Mouse (Mus musculus): ENCODE data around the gene Fam83e. TPM values are rescaled to one million over a fixed set of nuclear protein-coding genes. Genes with fewer than 3 reads are reported as not detected.

Gene Fam83e
- polyA plus RNA-seq, 2 experiments: 0.48 to 0.92 TPM

DNA sequence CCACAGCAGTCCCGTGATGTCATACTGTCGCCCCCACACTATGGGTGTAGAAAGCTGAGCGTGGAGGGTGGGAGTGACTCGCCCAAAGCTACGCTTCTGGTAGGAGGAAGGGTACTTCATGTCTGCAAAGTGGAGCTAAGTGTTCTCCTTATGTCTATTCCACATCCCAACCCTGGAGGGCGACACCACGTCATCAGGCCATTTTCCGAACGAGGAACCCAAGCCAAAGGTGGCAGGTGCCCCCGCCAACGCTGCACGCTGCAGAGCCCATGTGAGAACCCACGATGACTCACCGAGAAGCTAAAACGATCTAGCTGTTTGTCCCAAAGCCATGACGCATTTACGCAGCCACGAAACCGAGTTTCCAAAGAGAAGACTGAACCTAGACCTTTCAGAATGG is 21.3 kb downstream of the Fam83e start:
- Histone ChIP-seq H3K9me3 (ENCODE audit: control insufficient read depth, low read length) (no peaks in the 10 kb centered on the region; the same call in 1 of the 2 replicates), H3K36me3 (ENCODE audit: control insufficient read depth, insufficient read depth, low read length) (no peaks in the 10 kb centered on the region), H3K9ac (ENCODE audit: low read depth, low read length, severe bottlenecking) (peak overlapping the region; percentile 13; the same call in 1 of the 2 replicates), H3K4me3 (replicated peaks; ENCODE audit: low read length) (peak overlapping the region; percentile 32), H3K4me2 (replicated peaks; ENCODE audit: low read depth, low read length, severe bottlenecking) (peak overlapping the region; percentile 48), H3K27ac (replicated peaks; ENCODE audit: low read depth, low read length) (no peak overlapping the region), H3K4me1 (ENCODE audit: control insufficient read depth, insufficient read depth, low read length) (no peaks in the 10 kb centered on the region), H3K27me3 (ENCODE audit: control insufficient read depth, insufficient read depth, low read length) (no peaks in the 10 kb centered on the region)
- WGBS: 37% methylated on average over 19 of the region's 19 CpGs
- DNase-seq (ENCODE audit: low spot score) (no peak), ATAC-seq (ENCODE audit: low FRiP score, low read depth) (no peak)
- TF ChIP-seq POLR2A (IDR thresholded peaks at IDR 0.05; ENCODE audit: borderline replicate concordance, extremely low read depth, insufficient read depth, insufficient read length): no peak

DNA sequence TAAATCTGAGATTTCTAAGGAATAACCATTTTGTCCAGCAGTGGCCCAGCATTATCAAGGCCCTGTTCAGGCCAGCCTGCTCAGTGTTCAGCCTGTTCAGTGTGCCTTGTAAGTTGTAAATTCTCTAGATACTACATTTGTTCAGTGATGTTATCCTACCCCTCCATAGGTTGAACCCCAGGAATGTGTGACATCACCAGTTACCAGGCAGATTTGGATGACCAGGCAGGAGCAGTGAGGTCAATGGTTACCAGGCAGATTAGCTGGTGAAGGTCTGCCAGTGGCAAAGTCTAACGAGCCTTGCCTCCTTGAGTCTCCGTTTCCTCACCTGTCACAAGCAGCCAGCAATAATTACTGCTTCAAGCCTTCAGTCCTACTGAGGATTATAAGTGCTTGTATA is 23.4 kb downstream of the Fam83e start:
- H3K4me2 ChIP-seq (replicated peaks; ENCODE audit: low read depth, low read length, severe bottlenecking): no peak overlapping the region
- TF ChIP-seq POLR2A (IDR thresholded peaks at IDR 0.05; ENCODE audit: borderline replicate concordance, extremely low read depth, insufficient read depth, insufficient read length): no peak
- peak; percentile 41; the same call in 1 of the 2 replicates for ATAC-seq (ENCODE audit: low FRiP score, low read depth)

DNA sequence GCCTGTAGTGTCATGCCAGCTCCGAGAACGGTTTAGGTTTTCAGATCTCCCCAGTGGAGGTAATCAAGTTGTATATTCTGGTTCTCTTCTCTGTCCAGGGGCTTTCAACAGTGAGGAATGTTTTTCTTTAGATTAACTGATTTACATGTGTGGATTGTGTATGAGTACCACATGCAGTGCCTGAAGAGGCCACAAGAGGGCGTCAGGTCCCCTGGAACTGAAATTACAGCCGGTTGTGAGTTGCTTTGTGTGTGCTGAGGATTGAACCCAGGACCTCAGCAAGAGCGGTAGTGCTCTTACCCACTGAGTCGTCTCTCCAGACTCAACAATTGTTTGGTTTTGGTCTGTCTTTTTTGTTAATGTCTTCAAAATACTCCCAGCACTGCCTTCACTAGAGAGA is 25.5 kb downstream of the Fam83e start:
- 63% methylated on average over 6 of the region's 6 CpGs for WGBS

More for the DNA sequence above, 23.4 kb downstream of the Fam83e start:
- 18% methylated on average over 2 of the region's 2 CpGs for WGBS
- H3K36me3 ChIP-seq (ENCODE audit: control insufficient read depth, insufficient read depth, low read length): no peaks in the 10 kb centered on the region
- no peaks in the 10 kb centered on the region for H3K27me3 ChIP-seq (ENCODE audit: control insufficient read depth, insufficient read depth, low read length)
- H3K9ac ChIP-seq (ENCODE audit: low read depth, low read length, severe bottlenecking): no peak overlapping the region
- no peaks in the 10 kb centered on the region; the same call in 1 of the 2 replicates for H3K9me3 ChIP-seq (ENCODE audit: control insufficient read depth, low read length)
- no peak overlapping the region for H3K27ac ChIP-seq (replicated peaks; ENCODE audit: low read depth, low read length)
- no peaks in the 10 kb centered on the region for H3K4me1 ChIP-seq (ENCODE audit: control insufficient read depth, insufficient read depth, low read length)
- no peak overlapping the region for H3K4me3 ChIP-seq (replicated peaks; ENCODE audit: low read length)
- peak; percentile 52 for DNase-seq (ENCODE audit: low spot score)

DNA sequence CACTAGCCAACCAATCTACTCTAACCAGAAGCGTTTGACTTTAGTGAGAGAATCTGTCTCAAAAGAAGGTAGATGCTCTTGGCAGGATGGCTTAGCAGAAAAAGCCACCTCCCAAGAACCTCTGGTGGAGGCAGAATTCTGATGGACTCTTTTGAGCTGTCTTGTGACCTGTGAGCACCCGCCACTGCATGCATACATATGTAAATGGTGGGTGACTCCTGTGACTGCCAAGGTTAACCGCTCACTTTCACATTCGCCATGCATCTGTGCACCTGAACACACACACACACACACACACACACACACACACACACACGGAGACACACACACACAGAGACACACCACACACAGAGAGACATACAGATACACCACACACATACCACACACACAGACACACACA is 26.4 kb downstream of the Fam83e start:
- WGBS: 86% methylated on average over 5 of the region's 5 CpGs
- no peak for DNase-seq (ENCODE audit: low spot score)
- Histone ChIP-seq H3K4me3 (replicated peaks; ENCODE audit: low read length) (no peak overlapping the region), H3K27ac (replicated peaks; ENCODE audit: low read depth, low read length) (no peak overlapping the region), H3K36me3 (ENCODE audit: control insufficient read depth, insufficient read depth, low read length) (no peaks in the 10 kb centered on the region), H3K4me1 (ENCODE audit: control insufficient read depth, insufficient read depth, low read length) (no peaks in the 10 kb centered on the region), H3K9me3 (ENCODE audit: control insufficient read depth, low read length) (no peaks in the 10 kb centered on the region; the same call in 1 of the 2 replicates), H3K27me3 (ENCODE audit: control insufficient read depth, insufficient read depth, low read length) (no peaks in the 10 kb centered on the region), H3K4me2 (replicated peaks; ENCODE audit: low read depth, low read length, severe bottlenecking) (no peak overlapping the region), H3K9ac (ENCODE audit: low read depth, low read length, severe bottlenecking) (no peak overlapping the region)
- ATAC-seq (ENCODE audit: low FRiP score, low read depth): no peak
- TF ChIP-seq POLR2A (IDR thresholded peaks at IDR 0.05; ENCODE audit: borderline replicate concordance, extremely low read depth, insufficient read depth, insufficient read length): no peak

More for the DNA sequence above, 25.5 kb downstream of the Fam83e start:
- no peaks in the 10 kb centered on the region for H3K4me1 ChIP-seq (ENCODE audit: control insufficient read depth, insufficient read depth, low read length)
- no peaks in the 10 kb centered on the region for H3K27me3 ChIP-seq (ENCODE audit: control insufficient read depth, insufficient read depth, low read length)
- no peak overlapping the region for H3K9ac ChIP-seq (ENCODE audit: low read depth, low read length, severe bottlenecking)
- no peak overlapping the region for H3K4me2 ChIP-seq (replicated peaks; ENCODE audit: low read depth, low read length, severe bottlenecking)
- DNase-seq (ENCODE audit: low spot score) (no peak), ATAC-seq (ENCODE audit: low FRiP score, low read depth) (no peak)
- TF ChIP-seq POLR2A (IDR thresholded peaks at IDR 0.05; ENCODE audit: borderline replicate concordance, extremely low read depth, insufficient read depth, insufficient read length): no peak
- H3K36me3 ChIP-seq (ENCODE audit: control insufficient read depth, insufficient read depth, low read length): no peaks in the 10 kb centered on the region
- H3K27ac ChIP-seq (replicated peaks; ENCODE audit: low read depth, low read length): no peak overlapping the region
- H3K9me3 ChIP-seq (ENCODE audit: control insufficient read depth, low read length): no peaks in the 10 kb centered on the region; the same call in 1 of the 2 replicates
- no peak overlapping the region for H3K4me3 ChIP-seq (replicated peaks; ENCODE audit: low read length)

DNA sequence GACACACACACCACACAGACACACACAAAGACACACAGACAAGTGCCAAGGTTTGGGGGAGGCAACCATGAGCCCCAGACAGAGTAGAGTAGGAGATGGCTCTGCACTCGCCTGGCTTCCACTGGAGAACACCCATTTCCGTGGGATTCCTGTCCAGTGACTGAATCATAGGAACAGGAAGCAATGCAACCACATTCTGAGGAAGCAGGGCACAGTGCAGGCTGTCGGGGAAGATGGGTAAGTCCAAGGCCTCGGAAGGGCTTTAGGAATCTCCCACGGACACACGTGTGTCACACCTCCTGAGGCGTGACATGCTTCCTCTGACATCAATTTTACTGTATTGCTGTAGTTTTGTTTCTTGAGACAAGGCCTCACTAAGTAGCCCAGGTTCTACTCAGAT is 27.1 kb downstream of the Fam83e start:
- WGBS: 83% methylated on average over 7 of the region's 7 CpGs
- no peaks in the 10 kb centered on the region; the same call in 1 of the 2 replicates for H3K9me3 ChIP-seq (ENCODE audit: control insufficient read depth, low read length)
- TF ChIP-seq POLR2A (IDR thresholded peaks at IDR 0.05; ENCODE audit: borderline replicate concordance, extremely low read depth, insufficient read depth, insufficient read length): no peak
- H3K4me3 ChIP-seq (replicated peaks; ENCODE audit: low read length): no peak overlapping the region
- H3K4me1 ChIP-seq (ENCODE audit: control insufficient read depth, insufficient read depth, low read length): no peaks in the 10 kb centered on the region
- no peak overlapping the region for H3K27ac ChIP-seq (replicated peaks; ENCODE audit: low read depth, low read length)
- H3K36me3 ChIP-seq (ENCODE audit: control insufficient read depth, insufficient read depth, low read length): no peaks in the 10 kb centered on the region
- no peaks in the 10 kb centered on the region for H3K27me3 ChIP-seq (ENCODE audit: control insufficient read depth, insufficient read depth, low read length)
- no peak for ATAC-seq (ENCODE audit: low FRiP score, low read depth)
- no peak overlapping the region for H3K4me2 ChIP-seq (replicated peaks; ENCODE audit: low read depth, low read length, severe bottlenecking)
- H3K9ac ChIP-seq (ENCODE audit: low read depth, low read length, severe bottlenecking): no peak overlapping the region
- no peak for DNase-seq (ENCODE audit: low spot score)

DNA sequence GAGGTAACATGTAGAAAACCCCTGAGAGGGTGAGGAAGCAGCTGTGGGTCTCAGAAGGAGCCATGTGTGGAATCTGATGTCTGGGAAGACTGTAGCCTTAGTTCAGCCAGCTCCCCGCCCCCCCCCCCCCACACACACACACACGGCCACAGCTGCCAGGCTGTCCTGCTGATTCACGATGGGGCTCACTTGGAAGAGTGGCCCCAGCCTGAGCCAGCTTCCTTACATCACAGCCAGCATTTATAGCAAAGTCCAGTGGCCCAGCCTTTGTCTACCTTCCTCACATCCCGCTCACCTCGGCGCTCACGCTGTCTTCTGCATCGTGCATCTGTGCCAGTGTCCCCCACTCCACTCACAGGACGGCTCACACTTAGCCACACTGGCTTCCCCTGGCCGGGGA is 28.4 kb downstream of the Fam83e start:
- Histone ChIP-seq H3K27ac (replicated peaks; ENCODE audit: low read depth, low read length) (no peak overlapping the region), H3K9me3 (ENCODE audit: control insufficient read depth, low read length) (no peaks in the 10 kb centered on the region; the same call in 1 of the 2 replicates), H3K27me3 (ENCODE audit: control insufficient read depth, insufficient read depth, low read length) (no peaks in the 10 kb centered on the region), H3K4me1 (ENCODE audit: control insufficient read depth, insufficient read depth, low read length) (no peaks in the 10 kb centered on the region), H3K4me3 (replicated peaks; ENCODE audit: low read length) (no peak overlapping the region), H3K9ac (ENCODE audit: low read depth, low read length, severe bottlenecking) (no peak overlapping the region), H3K36me3 (ENCODE audit: control insufficient read depth, insufficient read depth, low read length) (no peaks in the 10 kb centered on the region), H3K4me2 (replicated peaks; ENCODE audit: low read depth, low read length, severe bottlenecking) (no peak overlapping the region)
- TF ChIP-seq POLR2A (IDR thresholded peaks at IDR 0.05; ENCODE audit: borderline replicate concordance, extremely low read depth, insufficient read depth, insufficient read length): no peak
- 41% methylated on average over 9 of the region's 10 CpGs for WGBS
- DNase-seq (ENCODE audit: low spot score): no peak
- no peak for ATAC-seq (ENCODE audit: low FRiP score, low read depth)
